Mouse (Mus musculus) liver, postnatal 0 days (tissue): Measurements from ENCODE around the gene Pklr.

Experiments used
- CTCF ChIP-seq: sonication (generic); IDR thresholded peaks from 2 replicates; pipeline ENCODE4 v1.5.1; 2016; ENCODE audit warnings: antibody characterized with exemption, low read depth
- EP300 ChIP-seq: IDR thresholded peaks from 2 replicates; pipeline ENCODE4 v1.6.1; 2016; ENCODE audit warnings: antibody characterized with exemption, low read depth, mild to moderate bottlenecking

DNA sequence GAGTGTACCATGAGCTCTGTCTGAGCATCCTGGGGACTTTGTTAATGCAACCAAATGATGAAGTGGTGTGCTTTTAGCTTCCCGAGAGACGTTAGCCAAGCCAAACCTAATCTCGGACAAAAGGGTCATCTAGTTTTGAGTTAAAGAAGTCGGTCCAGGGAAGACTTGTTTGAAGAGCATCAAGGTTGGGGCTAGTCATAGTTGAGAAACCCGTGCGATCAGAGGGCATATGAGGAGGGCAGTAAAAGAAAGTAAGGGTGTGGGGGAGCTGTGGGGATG is 42.1 kb downstream of the Pklr start:
- TF ChIP-seq CTCF, result no peak
- TF ChIP-seq EP300, result no peak
